Mouse (Mus musculus) neural tube, embryonic 12.5 days (tissue): Measurements from ENCODE around the gene 4930402K13Rik. TPM values are rescaled to one million over a fixed set of nuclear protein-coding genes. Genes with fewer than 3 reads are reported as not detected.
"Not testable (repeated sequence)": the region's sequence is repeated elsewhere in the genome, so short reads cannot be mapped to it uniquely, and the experiment has no call there.

Source experiments
- ATAC-seq: fragments of 200-750 bp; cut with Nextera tagmentation; 2 replicates; pipeline ENCODE4 v1.8.0; 2017; ENCODE audit warnings: low read depth, mild to moderate bottlenecking, moderate TSS enrichment, moderate library complexity; ENCODE audit not compliant: low FRiP score
- H3K27ac ChIP-seq: fragments of 300-500 bp; sonication (generic); 2 replicates; pipeline ENCODE4 v1.5.1; 2016
- H3K27me3 ChIP-seq: fragments of 300-500 bp; sonication (generic); replicated peaks from 2 replicates; pipeline ENCODE4 v1.6.1; 2016; ENCODE audit warnings: mild to moderate bottlenecking
- H3K36me3 ChIP-seq: fragments of 300-500 bp; sonication (generic); 2 replicates; pipeline ENCODE4 v1.6.1; 2016; ENCODE audit warnings: mild to moderate bottlenecking
- H3K4me1 ChIP-seq: fragments of 300-500 bp; sonication (generic); 2 replicates; pipeline ENCODE4 v1.6.1; 2016
- H3K4me2 ChIP-seq: fragments of 300-500 bp; sonication (generic); replicated peaks from 2 replicates; pipeline ENCODE4 v1.6.1; 2016; ENCODE audit warnings: mild to moderate bottlenecking
- H3K4me3 ChIP-seq: fragments of 300-500 bp; sonication (generic); 2 replicates; pipeline ENCODE4 v1.5.1; 2016
- H3K9ac ChIP-seq: fragments of 300-500 bp; sonication (generic); 2 replicates; pipeline ENCODE4 v1.6.1; 2016; ENCODE audit warnings: mild to moderate bottlenecking
- H3K9me3 ChIP-seq: fragments of 300-500 bp; sonication (generic); 2 replicates; pipeline ENCODE4 v1.6.1; 2016; ENCODE audit warnings: mild to moderate bottlenecking
- WGBS: fragments of 180-500 bp; shearing (Covaris S2); methylation state at CpG from one replicate; pipeline ENCODE4 v1.1.7; 2016; 5-methylcytosine and 5-hydroxymethylcytosine counted together
- polyA plus RNA-seq: library from polyadenylated mRNA; unstranded; fragments of >200 nt; fragmentation: Nextera tagmentation; extraction: Ambion mirVana; gene quantifications from 2 replicates; pipeline ENCODE4 v1.2.1, GENCODE M21; 2016

4930402K13Rik gene
- not detected in 2 replicates for polyA plus RNA-seq

- Histone ChIP-seq H3K36me3 (no peaks in the 10 kb centered on the region), H3K9ac (no peak within 1 kb of the TSS)
- 80% methylated on average over 6 of the region's 6 CpGs for WGBS
Observed at GRCm38 (mm10) chrX:9104262-9104661, at the start of gene 4930402K13Rik. TSS of gene 4930402K13Rik (plus strand) at chrX:9104562.

GRCm38 (mm10) chrX:9060952-9061351 is 43.4 kb upstream of the 4930402K13Rik start:
- H3K4me2 ChIP-seq, ATAC-seq, H3K27ac ChIP-seq, H3K27me3 ChIP-seq, H3K4me3 ChIP-seq, H3K9ac ChIP-seq, H3K4me1 ChIP-seq, H3K36me3 ChIP-seq, H3K9me3 ChIP-seq: not testable (repeated sequence)
- 28% methylated on average over 9 of the region's 9 CpGs for WGBS

More at GRCm38 (mm10) chrX:9104262-9104661, at the start of gene 4930402K13Rik:
- no peaks in the 10 kb centered on the region for H3K4me1 ChIP-seq
- no peak within 1 kb of the TSS for H3K4me3 ChIP-seq
- no peak within 1 kb of the TSS for H3K4me2 ChIP-seq
- H3K27ac ChIP-seq: no peak within 1 kb of the TSS
- H3K27me3 ChIP-seq: no peaks in the 10 kb centered on the region
- no peak for ATAC-seq
- H3K9me3 ChIP-seq: no peaks in the 10 kb centered on the region

- 93% methylated on average over 4 of the region's 4 CpGs for WGBS
Observed at GRCm38 (mm10) chrX:9062101-9062500, 42.3 kb upstream of the 4930402K13Rik start.

GRCm38 (mm10) chrX:9062715-9063114 is 41.6 kb upstream of the 4930402K13Rik start, which contains the start of gene Fthl17f:
TSS of gene Fthl17f (plus strand) at chrX:9063015.
- not testable (repeated sequence) for H3K4me2 ChIP-seq, H3K4me1 ChIP-seq, H3K36me3 ChIP-seq, H3K9ac ChIP-seq, H3K27ac ChIP-seq, H3K4me3 ChIP-seq, H3K9me3 ChIP-seq, H3K27me3 ChIP-seq, ATAC-seq
- 92% methylated on average over 11 of the region's 11 CpGs for WGBS

More at GRCm38 (mm10) chrX:9062101-9062500, 42.3 kb upstream of the 4930402K13Rik start:
- Histone ChIP-seq H3K9me3 (no peaks in the 10 kb centered on the region), H3K27ac (no peak overlapping the region), H3K27me3 (no peaks in the 10 kb centered on the region), H3K36me3 (no peaks in the 10 kb centered on the region), H3K4me3 (no peak overlapping the region), H3K4me2 (no peak overlapping the region), H3K9ac (no peak overlapping the region), H3K4me1 (no peaks in the 10 kb centered on the region)
- ATAC-seq: no peak

GRCm38 (mm10) chrX:9077699-9078098 is 26.7 kb upstream of the 4930402K13Rik start:
- H3K27ac ChIP-seq, H3K9ac ChIP-seq, H3K36me3 ChIP-seq, ATAC-seq, H3K4me2 ChIP-seq, H3K9me3 ChIP-seq, H3K4me3 ChIP-seq, H3K4me1 ChIP-seq, H3K27me3 ChIP-seq: not testable (repeated sequence)
- 20% methylated on average over 8 of the region's 10 CpGs for WGBS

- H3K4me1 ChIP-seq, H3K27me3 ChIP-seq, H3K36me3 ChIP-seq, H3K9me3 ChIP-seq, H3K9ac ChIP-seq, H3K4me3 ChIP-seq, ATAC-seq, H3K4me2 ChIP-seq, H3K27ac ChIP-seq: not testable (repeated sequence)
Observed at GRCm38 (mm10) chrX:9095066-9095465, 9.3 kb upstream of the 4930402K13Rik start.

GRCm38 (mm10) chrX:9110381-9110780 is 6.0 kb downstream of the 4930402K13Rik start:
- Histone ChIP-seq H3K9ac (no peak overlapping the region), H3K27me3 (no peaks in the 10 kb centered on the region), H3K4me2 (no peak overlapping the region), H3K36me3 (no peaks in the 10 kb centered on the region), H3K4me3 (no peak overlapping the region), H3K27ac (no peak overlapping the region), H3K9me3 (no peaks in the 10 kb centered on the region), H3K4me1 (no peaks in the 10 kb centered on the region)
- 56% methylated on average over 2 of the region's 2 CpGs for WGBS
- no peak for ATAC-seq

GRCm38 (mm10) chrX:9124928-9125327 is 20.6 kb downstream of the 4930402K13Rik start:
- 70% methylated on average over 4 of the region's 4 CpGs for WGBS

GRCm38 (mm10) chrX:9128317-9128831 is 24.0 kb downstream of the 4930402K13Rik start:
- Histone ChIP-seq H3K27ac (no peak overlapping the region), H3K4me1 (no peaks in the 10 kb centered on the region), H3K9ac (no peak overlapping the region), H3K4me3 (no peak overlapping the region), H3K27me3 (no peaks in the 10 kb centered on the region), H3K9me3 (no peaks in the 10 kb centered on the region), H3K36me3 (no peaks in the 10 kb centered on the region), H3K4me2 (no peak overlapping the region)
- 49% methylated on average over 7 of the region's 7 CpGs for WGBS
- no peak for ATAC-seq

More at GRCm38 (mm10) chrX:9124928-9125327, 20.6 kb downstream of the 4930402K13Rik start:
- Histone ChIP-seq H3K9ac (no peak overlapping the region), H3K27me3 (no peaks in the 10 kb centered on the region), H3K27ac (no peak overlapping the region), H3K4me2 (no peak overlapping the region), H3K36me3 (no peaks in the 10 kb centered on the region), H3K9me3 (no peaks in the 10 kb centered on the region), H3K4me3 (no peak overlapping the region), H3K4me1 (no peaks in the 10 kb centered on the region)
- no peak for ATAC-seq

- no peaks in the 10 kb centered on the region for H3K27me3 ChIP-seq
- no peak overlapping the region for H3K4me3 ChIP-seq
- WGBS: 87% methylated on average over 4 of the region's 4 CpGs
- H3K9me3 ChIP-seq: no peaks in the 10 kb centered on the region
- no peaks in the 10 kb centered on the region for H3K36me3 ChIP-seq
- H3K9ac ChIP-seq: no peak overlapping the region
- no peak overlapping the region for H3K27ac ChIP-seq
- H3K4me1 ChIP-seq: no peaks in the 10 kb centered on the region
- no peak overlapping the region for H3K4me2 ChIP-seq
- no peak for ATAC-seq
Observed at GRCm38 (mm10) chrX:9139290-9139948, 35.1 kb downstream of the 4930402K13Rik start.

- Histone ChIP-seq H3K4me1 (no peaks in the 10 kb centered on the region), H3K4me3 (no peak overlapping the region), H3K9ac (no peak overlapping the region), H3K9me3 (no peaks in the 10 kb centered on the region), H3K27ac (no peak overlapping the region), H3K36me3 (no peaks in the 10 kb centered on the region), H3K27me3 (no peaks in the 10 kb centered on the region), H3K4me2 (no peak overlapping the region)
- 39% methylated on average over 2 of the region's 2 CpGs for WGBS
- ATAC-seq: no peak
Observed at GRCm38 (mm10) chrX:9142669-9143068, 38.3 kb downstream of the 4930402K13Rik start.
